Mouse (Mus musculus): ENCODE results near the gene Vps45. TPM values are rescaled to one million over a fixed set of nuclear protein-coding genes. Genes with fewer than 3 reads are reported as not detected.
A peak's percentile ranks its signal among the peaks of the same experiment; 100 is the strongest.

Gene Vps45
- polyA plus RNA-seq, 1 experiment from 2014 or later, result 46.4 TPM

GRCm38 (mm10) chr3:96069046-96069445 lies 10.8 kb upstream of the Vps45 start:
- H3K9me3 ChIP-seq (ENCODE audit: control insufficient read depth, low read length), result no peaks in the 10 kb centered on the region

DNA sequence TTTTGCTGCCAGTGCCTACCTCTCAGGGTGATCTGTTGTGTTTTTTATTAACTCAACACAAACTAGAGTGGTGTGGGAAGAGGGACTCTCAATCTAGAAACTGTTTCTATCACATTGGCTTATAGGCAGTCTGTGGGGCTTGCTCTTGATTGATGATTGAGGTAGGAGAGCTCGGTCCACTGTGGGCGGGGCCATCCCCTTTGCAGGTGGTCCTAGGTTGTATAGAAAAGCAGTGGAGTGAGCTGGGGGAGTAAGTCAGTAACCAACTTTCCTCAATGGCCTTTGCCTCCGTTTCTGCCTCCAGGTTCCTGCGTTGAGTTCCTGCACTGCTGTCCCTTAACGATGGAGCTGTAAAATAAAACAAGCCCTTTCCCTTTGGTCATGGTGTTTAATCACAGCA lies 8.5 kb upstream of the Vps45 start:
- DNase-seq, result no peak
- WGBS, result 85% methylated on average over 5 of the region's 5 CpGs
- no peaks in the 10 kb centered on the region for H3K9me3 ChIP-seq (ENCODE audit: control insufficient read depth, low read length)
- ATAC-seq (ENCODE audit: low FRiP score, low TSS enrichment), result no peak
- H3K4me3 ChIP-seq (replicated peaks; ENCODE audit: low read depth, low read length), result no peak overlapping the region
- H3K27me3 ChIP-seq (ENCODE audit: control insufficient read depth, insufficient read depth, low read length), result no peaks in the 10 kb centered on the region
- no peak overlapping the region for H3K27ac ChIP-seq (replicated peaks; ENCODE audit: low read depth, low read length)
- H3K9ac ChIP-seq (replicated peaks; ENCODE audit: low read length), result no peak overlapping the region
- no peak overlapping the region for H3K4me2 ChIP-seq (ENCODE audit: low read length)
- H3K36me3 ChIP-seq (ENCODE audit: control insufficient read depth, insufficient read depth, low read length), result no peaks in the 10 kb centered on the region
- no peaks in the 10 kb centered on the region for H3K4me1 ChIP-seq (ENCODE audit: control insufficient read depth, insufficient read depth, low read length)

More at GRCm38 (mm10) chr3:96069046-96069445, 10.8 kb upstream of the Vps45 start:
- H3K4me3 ChIP-seq (replicated peaks; ENCODE audit: low read depth, low read length), result no peak overlapping the region
- WGBS, result 94% methylated on average over 6 of the region's 6 CpGs
- H3K27ac ChIP-seq (replicated peaks; ENCODE audit: low read depth, low read length), result no peak overlapping the region
- ATAC-seq (ENCODE audit: low FRiP score, low TSS enrichment) (no peak), DNase-seq (no peak)
- H3K4me1 ChIP-seq (ENCODE audit: control insufficient read depth, insufficient read depth, low read length), result no peaks in the 10 kb centered on the region
- H3K9ac ChIP-seq (replicated peaks; ENCODE audit: low read length), result no peak overlapping the region
- H3K27me3 ChIP-seq (ENCODE audit: control insufficient read depth, insufficient read depth, low read length), result no peaks in the 10 kb centered on the region
- H3K36me3 ChIP-seq (ENCODE audit: control insufficient read depth, insufficient read depth, low read length), result no peaks in the 10 kb centered on the region
- H3K4me2 ChIP-seq (ENCODE audit: low read length), result no peak overlapping the region

DNA sequence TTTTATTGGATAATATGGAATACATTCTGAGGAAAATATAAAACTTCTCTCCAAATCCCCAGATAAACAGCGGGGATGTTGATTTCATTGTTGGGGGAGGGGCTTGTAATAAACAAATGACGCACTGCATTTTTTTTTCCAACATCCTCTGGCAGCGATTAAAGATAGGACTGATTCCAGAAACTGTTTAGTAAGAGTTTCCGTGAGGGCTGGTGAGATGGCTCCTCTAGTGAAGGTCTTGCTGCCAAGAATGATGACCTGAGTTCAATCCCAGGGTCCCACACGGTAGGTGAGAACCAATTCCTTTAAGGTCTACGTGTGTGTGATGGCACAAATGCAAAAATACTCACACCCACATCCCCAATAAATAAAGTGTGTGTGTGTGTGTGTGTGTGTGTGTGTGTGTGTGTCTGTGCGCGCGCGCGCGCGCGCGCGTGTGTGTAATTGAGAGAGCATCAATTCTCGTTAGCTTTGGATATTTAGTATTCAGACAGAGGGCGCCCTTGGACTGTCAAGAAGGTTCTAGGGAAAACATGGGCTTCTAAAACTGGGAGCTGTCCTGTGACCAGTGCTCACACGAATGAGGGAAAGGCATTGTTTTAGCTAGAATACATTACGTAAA lies 7.6 kb upstream of the Vps45 start:
- Histone ChIP-seq H3K4me2 (ENCODE audit: low read length) (peak overlapping the region; percentile 19), H3K9me3 (ENCODE audit: control insufficient read depth, low read length) (no peaks in the 10 kb centered on the region), H3K4me1 (ENCODE audit: control insufficient read depth, insufficient read depth, low read length) (no peaks in the 10 kb centered on the region), H3K27me3 (ENCODE audit: control insufficient read depth, insufficient read depth, low read length) (no peaks in the 10 kb centered on the region), H3K9ac (replicated peaks; ENCODE audit: low read length) (no peak overlapping the region), H3K36me3 (ENCODE audit: control insufficient read depth, insufficient read depth, low read length) (no peaks in the 10 kb centered on the region), H3K4me3 (replicated peaks; ENCODE audit: low read depth, low read length) (no peak overlapping the region), H3K27ac (replicated peaks; ENCODE audit: low read depth, low read length) (no peak overlapping the region)
- peak; percentile 78 for DNase-seq
- 47% methylated on average over 20 of the region's 20 CpGs for WGBS
- ATAC-seq (ENCODE audit: low FRiP score, low TSS enrichment), result no peak

GRCm38 (mm10) chr3:96065147-96065546 lies 6.9 kb upstream of the Vps45 start:
- no peak for ATAC-seq (ENCODE audit: low FRiP score, low TSS enrichment)
- H3K9ac ChIP-seq (replicated peaks; ENCODE audit: low read length), result no peak overlapping the region

GRCm38 (mm10) chr3:96064217-96064616 lies 6.0 kb upstream of the Vps45 start:
- no peak for ATAC-seq (ENCODE audit: low FRiP score, low TSS enrichment)
- Histone ChIP-seq H3K27ac (replicated peaks; ENCODE audit: low read depth, low read length) (no peak overlapping the region), H3K4me3 (replicated peaks; ENCODE audit: low read depth, low read length) (no peak overlapping the region)

More at GRCm38 (mm10) chr3:96065147-96065546, 6.9 kb upstream of the Vps45 start:
- H3K9me3 ChIP-seq (ENCODE audit: control insufficient read depth, low read length), result no peaks in the 10 kb centered on the region
- no peaks in the 10 kb centered on the region for H3K4me1 ChIP-seq (ENCODE audit: control insufficient read depth, insufficient read depth, low read length)
- no peaks in the 10 kb centered on the region for H3K27me3 ChIP-seq (ENCODE audit: control insufficient read depth, insufficient read depth, low read length)
- no peak overlapping the region for H3K4me2 ChIP-seq (ENCODE audit: low read length)
- H3K4me3 ChIP-seq (replicated peaks; ENCODE audit: low read depth, low read length), result no peak overlapping the region
- WGBS, result 55% methylated on average over 4 of the region's 4 CpGs
- no peak for DNase-seq
- H3K27ac ChIP-seq (replicated peaks; ENCODE audit: low read depth, low read length), result no peak overlapping the region
- no peaks in the 10 kb centered on the region for H3K36me3 ChIP-seq (ENCODE audit: control insufficient read depth, insufficient read depth, low read length)

GRCm38 (mm10) chr3:96063299-96063698 lies 5.0 kb upstream of the Vps45 start:
- no peaks in the 10 kb centered on the region for H3K4me1 ChIP-seq (ENCODE audit: control insufficient read depth, insufficient read depth, low read length)
- H3K27ac ChIP-seq (replicated peaks; ENCODE audit: low read depth, low read length), result no peak overlapping the region
- no peaks in the 10 kb centered on the region for H3K9me3 ChIP-seq (ENCODE audit: control insufficient read depth, low read length)
- no peak overlapping the region for H3K4me2 ChIP-seq (ENCODE audit: low read length)
- H3K36me3 ChIP-seq (ENCODE audit: control insufficient read depth, insufficient read depth, low read length), result no peaks in the 10 kb centered on the region
- H3K9ac ChIP-seq (replicated peaks; ENCODE audit: low read length), result no peak overlapping the region
- H3K4me3 ChIP-seq (replicated peaks; ENCODE audit: low read depth, low read length), result no peak overlapping the region
- no peak for DNase-seq
- ATAC-seq (ENCODE audit: low FRiP score, low TSS enrichment), result no peak
- H3K27me3 ChIP-seq (ENCODE audit: control insufficient read depth, insufficient read depth, low read length), result no peaks in the 10 kb centered on the region
- WGBS, result 75% methylated on average over 2 of the region's 2 CpGs

More at GRCm38 (mm10) chr3:96064217-96064616, 6.0 kb upstream of the Vps45 start:
- H3K36me3 ChIP-seq (ENCODE audit: control insufficient read depth, insufficient read depth, low read length), result no peaks in the 10 kb centered on the region
- H3K4me2 ChIP-seq (ENCODE audit: low read length), result no peak overlapping the region
- no peaks in the 10 kb centered on the region for H3K27me3 ChIP-seq (ENCODE audit: control insufficient read depth, insufficient read depth, low read length)
- no peak overlapping the region for H3K9ac ChIP-seq (replicated peaks; ENCODE audit: low read length)
- no peaks in the 10 kb centered on the region for H3K4me1 ChIP-seq (ENCODE audit: control insufficient read depth, insufficient read depth, low read length)
- no peak for DNase-seq
- no peaks in the 10 kb centered on the region for H3K9me3 ChIP-seq (ENCODE audit: control insufficient read depth, low read length)
- 92% methylated on average over 3 of the region's 3 CpGs for WGBS

DNA sequence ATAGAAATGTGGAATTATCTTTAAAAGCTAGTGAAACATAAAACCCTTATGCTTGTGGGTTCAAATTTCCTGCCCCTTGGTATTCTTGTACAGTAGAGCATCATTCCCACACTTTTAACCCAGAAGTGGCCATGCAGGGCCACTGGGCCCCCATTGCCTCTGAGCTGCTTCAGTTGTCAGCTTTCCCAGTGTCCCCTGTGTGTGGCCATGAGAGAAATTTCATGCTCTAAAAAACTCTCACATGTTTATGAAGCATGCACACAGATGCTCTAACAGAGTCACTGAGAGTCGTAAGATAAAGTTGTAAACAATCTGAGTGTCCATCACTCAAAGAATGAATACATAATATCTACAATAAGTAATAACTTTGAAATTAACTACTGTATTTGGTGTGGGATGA lies 1.9 kb upstream of the Vps45 start:
- 88% methylated on average over 1 of the region's 1 CpGs for WGBS
- H3K27me3 ChIP-seq (ENCODE audit: control insufficient read depth, insufficient read depth, low read length), result no peaks in the 10 kb centered on the region
- ATAC-seq (ENCODE audit: low FRiP score, low TSS enrichment) (no peak), DNase-seq (no peak)
- no peak overlapping the region for H3K9ac ChIP-seq (replicated peaks; ENCODE audit: low read length)
- H3K4me2 ChIP-seq (ENCODE audit: low read length), result no peak overlapping the region
- peaks cover 10% of the 10 kb centered on the region; the same call in 1 of the 2 replicates for H3K4me1 ChIP-seq (ENCODE audit: control insufficient read depth, insufficient read depth, low read length)
- 0 out of 2 replicates have a peak, but pooled peaks cover 5% of the 10 kb centered on the region for H3K36me3 ChIP-seq (ENCODE audit: control insufficient read depth, insufficient read depth, low read length)
- H3K27ac ChIP-seq (replicated peaks; ENCODE audit: low read depth, low read length), result no peak overlapping the region
- no peak overlapping the region for H3K4me3 ChIP-seq (replicated peaks; ENCODE audit: low read depth, low read length)
- no peaks in the 10 kb centered on the region for H3K9me3 ChIP-seq (ENCODE audit: control insufficient read depth, low read length)

DNA sequence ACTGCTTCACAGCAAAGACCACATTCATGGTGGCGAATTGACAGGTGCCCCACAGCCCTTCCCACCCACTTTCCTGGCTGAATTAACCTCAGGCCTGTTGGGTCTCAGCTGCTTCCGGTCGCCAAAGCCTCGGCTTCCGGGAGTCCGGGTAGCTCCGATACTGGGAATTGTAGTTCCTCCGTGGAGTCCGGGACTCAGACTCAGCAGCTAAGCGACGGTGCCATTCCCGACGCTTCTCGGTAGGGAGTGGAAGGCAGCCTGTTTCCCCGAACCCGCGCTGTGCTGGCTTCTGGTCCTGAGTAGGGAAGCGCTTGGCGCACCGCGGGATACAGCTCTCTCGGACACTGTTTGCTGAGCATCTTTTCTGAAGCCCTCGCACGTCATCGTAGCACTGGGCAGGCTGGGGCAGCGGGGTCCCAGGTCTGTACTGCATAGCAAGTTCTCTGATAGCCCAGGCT lies 490 bp downstream of the Vps45 start:
- Histone ChIP-seq H3K4me1 (ENCODE audit: control insufficient read depth, insufficient read depth, low read length) (peaks cover 10% of the 10 kb centered on the region; the same call in 1 of the 2 replicates), H3K9ac (replicated peaks; ENCODE audit: low read length) (peak overlapping the region; percentile 55)

DNA sequence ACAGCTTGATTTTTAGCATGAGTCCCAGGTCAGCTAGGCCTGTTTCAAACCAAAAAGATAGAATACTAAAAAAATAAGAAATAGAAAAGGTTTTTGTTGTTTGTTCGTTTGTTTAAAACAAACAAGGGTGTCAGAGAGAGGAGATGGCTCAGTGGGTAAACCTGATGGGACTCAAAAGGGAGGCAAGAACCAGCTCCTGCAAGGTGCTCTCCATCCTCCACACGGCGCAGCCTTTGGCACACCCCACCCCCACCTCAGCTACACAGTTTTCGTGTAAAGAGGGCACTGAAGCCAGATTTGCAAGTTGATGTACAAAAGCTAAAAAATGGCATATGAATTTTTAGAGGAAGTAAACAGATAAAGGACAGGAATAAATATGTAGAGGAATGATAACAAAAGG lies 2.2 kb downstream of the Vps45 start:
- ATAC-seq (ENCODE audit: low FRiP score, low TSS enrichment) (no peak), DNase-seq (no peak)
- no peaks in the 10 kb centered on the region for H3K9me3 ChIP-seq (ENCODE audit: control insufficient read depth, low read length)
- WGBS, result 87% methylated on average over 4 of the region's 4 CpGs
- H3K9ac ChIP-seq (replicated peaks; ENCODE audit: low read length), result no peak overlapping the region
- peaks cover 21% of the 10 kb centered on the region; the same call in 1 of the 2 replicates for H3K36me3 ChIP-seq (ENCODE audit: control insufficient read depth, insufficient read depth, low read length)
- H3K27ac ChIP-seq (replicated peaks; ENCODE audit: low read depth, low read length), result no peak overlapping the region
- H3K4me2 ChIP-seq (ENCODE audit: low read length), result no peak overlapping the region
- no peak overlapping the region for H3K4me3 ChIP-seq (replicated peaks; ENCODE audit: low read depth, low read length)
- H3K27me3 ChIP-seq (ENCODE audit: control insufficient read depth, insufficient read depth, low read length), result no peaks in the 10 kb centered on the region
- peaks cover 10% of the 10 kb centered on the region; the same call in 1 of the 2 replicates for H3K4me1 ChIP-seq (ENCODE audit: control insufficient read depth, insufficient read depth, low read length)

More for the DNA sequence above, 490 bp downstream of the Vps45 start:
- ATAC-seq (ENCODE audit: low FRiP score, low TSS enrichment) (peak; percentile 93), DNase-seq (peak; percentile 95)
- H3K27ac ChIP-seq (replicated peaks; ENCODE audit: low read depth, low read length), result peak overlapping the region; percentile 87
- peak overlapping the region; percentile 87 for H3K4me2 ChIP-seq (ENCODE audit: low read length)
- under 1% methylated on average over 26 of the region's 26 CpGs for WGBS
- H3K36me3 ChIP-seq (ENCODE audit: control insufficient read depth, insufficient read depth, low read length), result peaks cover 15% of the 10 kb centered on the region; the same call in 1 of the 2 replicates
- no peaks in the 10 kb centered on the region for H3K27me3 ChIP-seq (ENCODE audit: control insufficient read depth, insufficient read depth, low read length)
- peak overlapping the region; percentile 50 for H3K4me3 ChIP-seq (replicated peaks; ENCODE audit: low read depth, low read length)
- no peaks in the 10 kb centered on the region for H3K9me3 ChIP-seq (ENCODE audit: control insufficient read depth, low read length)
